Mouse (Mus musculus): Measurements from ENCODE around the gene 1700010B08Rik.

DNA sequence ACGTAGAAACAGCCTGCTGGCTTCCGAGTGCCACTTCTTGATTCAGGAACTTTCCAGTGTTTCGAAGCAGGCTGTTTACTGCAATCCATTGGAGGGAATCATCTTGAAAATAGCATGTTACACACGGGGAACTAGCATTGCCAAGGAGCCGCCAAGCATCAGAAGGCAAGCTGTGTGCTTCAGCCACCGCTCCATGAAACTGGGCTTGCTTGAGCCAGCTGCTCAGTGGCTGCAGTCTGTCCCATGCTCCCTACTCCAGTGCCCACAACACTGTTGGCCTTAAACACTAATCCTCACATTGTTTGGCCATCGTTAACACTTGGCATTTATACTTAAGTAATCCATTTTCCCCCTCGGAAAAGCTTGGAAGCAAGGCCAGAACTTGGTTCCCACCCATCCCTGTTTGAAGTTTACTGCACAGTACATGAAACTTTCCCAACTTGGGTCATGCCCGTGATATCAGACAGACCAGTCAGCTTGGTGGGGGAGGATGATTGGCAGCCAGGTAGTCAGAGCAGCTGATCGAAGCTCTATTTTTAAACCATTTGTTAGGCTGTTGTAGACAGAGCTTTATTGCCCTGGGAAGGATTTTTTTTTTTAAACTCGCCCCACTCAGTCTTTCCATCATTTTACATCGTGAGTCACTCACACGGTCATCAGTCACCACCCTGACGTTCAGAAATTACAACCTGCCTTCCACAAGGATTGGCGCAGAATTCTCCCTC, 13.2 kb upstream of the 1700010B08Rik start:
- TF ChIP-seq CTCF (IDR thresholded peaks at IDR 0.05) (no peak), POLR2A (IDR thresholded peaks at IDR 0.05; ENCODE audit: insufficient read depth, low read depth, low read length) (no peak)

Data from heart, adult 2 months (tissue).